Mouse (Mus musculus) liver, embryonic 12.5 days (tissue): Measurements from ENCODE around the gene Selenov. TPM values are rescaled to one million over a fixed set of nuclear protein-coding genes. Genes with fewer than 3 reads are reported as not detected.
A peak's percentile ranks its signal among the peaks of the same experiment; 100 is the strongest.

ENCODE experiments used
- ATAC-seq: fragments of 200-750 bp; cut with Nextera tagmentation; 2 replicates; pipeline ENCODE4 v1.8.0; 2017; ENCODE audit warnings: moderate number of reproducible peaks, mild to moderate bottlenecking, moderate library complexity
- H3K27ac ChIP-seq: fragments of 300-500 bp; sonication (generic); 2 replicates; pipeline ENCODE4 v1.5.1; 2016; ENCODE audit warnings: mild to moderate bottlenecking
- H3K27me3 ChIP-seq: fragments of 300-500 bp; sonication (generic); replicated peaks from 2 replicates; pipeline ENCODE4 v1.6.1; 2016; ENCODE audit warnings: mild to moderate bottlenecking, moderate library complexity
- H3K36me3 ChIP-seq: fragments of 300-500 bp; sonication (generic); 2 replicates; pipeline ENCODE4 v1.6.1; 2016; ENCODE audit warnings: mild to moderate bottlenecking, moderate library complexity
- H3K4me1 ChIP-seq: fragments of 300-500 bp; sonication (generic); 2 replicates; pipeline ENCODE4 v1.6.1; 2016
- H3K4me2 ChIP-seq: fragments of 300-500 bp; sonication (generic); 2 replicates; pipeline ENCODE4 v1.6.1; 2016; ENCODE audit warnings: mild to moderate bottlenecking, moderate library complexity
- H3K4me3 ChIP-seq: fragments of 300-500 bp; sonication (generic); 2 replicates; pipeline ENCODE4 v1.5.1; 2016; ENCODE audit warnings: mild to moderate bottlenecking, moderate library complexity
- H3K9ac ChIP-seq: fragments of 300-500 bp; sonication (generic); 2 replicates; pipeline ENCODE4 v1.6.1; 2016; ENCODE audit warnings: mild to moderate bottlenecking, moderate library complexity
- H3K9me3 ChIP-seq: fragments of 300-500 bp; sonication (generic); replicated peaks from 2 replicates; pipeline ENCODE4 v1.6.1; 2016; ENCODE audit warnings: mild to moderate bottlenecking, moderate library complexity
- WGBS: fragments of 180-500 bp; shearing (Covaris S2); methylation state at CpG from one replicate; pipeline ENCODE4 v1.1.7; 2016; ENCODE audit not compliant: insufficient replicate concordance; 5-methylcytosine and 5-hydroxymethylcytosine counted together
- polyA plus RNA-seq: library from polyadenylated mRNA; unstranded; fragments of >200 nt; fragmentation: Nextera tagmentation; extraction: Ambion mirVana; gene quantifications from 2 replicates; pipeline ENCODE4 v1.2.1, GENCODE M21; 2016

The Selenov gene
- polyA plus RNA-seq, 1 experiment from 2014 or later: not detected

- ATAC-seq: peak; percentile 97
- Histone ChIP-seq H3K27me3 (no peaks in the 10 kb centered on the region), H3K4me3 (peak within 1 kb of the TSS; percentile 93), H3K9ac (peak within 1 kb of the TSS; percentile 89), H3K9me3 (no peaks in the 10 kb centered on the region), H3K27ac (peak within 1 kb of the TSS; percentile 74), H3K4me2 (peak within 1 kb of the TSS; percentile 92), H3K36me3 (peaks cover 69% of the 10 kb centered on the region), H3K4me1 (peaks cover 29% of the 10 kb centered on the region)
- under 1% methylated on average over 45 of the region's 45 CpGs for WGBS
Observed at GRCm38 (mm10) chr7:28311926-28312543, 21.0 kb upstream of the Selenov start, which contains the start of gene Timm50. Gene Timm50 (minus strand): TSS chr7:28312072.

DNA sequence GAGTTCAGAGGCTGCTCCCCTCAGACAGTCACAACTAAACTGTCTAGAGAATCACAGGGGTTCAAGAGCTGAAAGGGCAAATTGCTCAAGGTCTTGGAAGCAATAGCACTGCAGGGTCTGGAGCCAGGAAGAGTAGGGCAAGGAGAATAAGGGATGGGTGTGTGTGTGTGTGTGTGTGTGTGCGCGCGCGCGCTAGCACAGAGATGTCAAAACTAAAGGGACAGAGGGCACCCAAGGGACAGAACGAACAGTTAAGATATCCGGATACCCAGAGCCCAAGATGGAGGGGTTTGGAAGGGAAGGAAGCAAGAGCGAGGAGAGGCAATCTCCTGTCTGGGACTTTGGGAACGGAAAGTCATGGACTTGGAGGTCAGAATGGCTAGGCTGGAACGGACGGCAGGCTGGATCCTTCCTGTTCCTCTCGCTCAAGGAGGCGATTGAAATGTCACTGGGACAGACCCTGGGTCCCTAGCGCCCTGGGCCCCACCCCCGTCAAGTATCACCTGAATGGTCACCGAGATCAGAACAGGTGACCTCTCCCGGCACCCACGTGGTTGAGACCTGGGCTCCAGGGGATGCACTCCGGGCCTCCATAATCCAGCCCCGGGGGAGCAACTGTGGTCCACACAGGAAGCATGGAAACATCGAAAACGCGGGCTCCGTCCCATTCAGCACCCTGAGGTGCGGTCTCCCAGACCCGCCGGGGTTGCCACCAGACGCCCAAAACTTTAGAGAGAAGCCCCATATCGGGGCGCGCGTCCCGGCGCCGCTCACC is 20.4 kb upstream of the Selenov start:
- H3K36me3 ChIP-seq: peaks cover 69% of the 10 kb centered on the region
- H3K4me2 ChIP-seq: peak overlapping the region; percentile 92
- H3K4me1 ChIP-seq: peaks cover 29% of the 10 kb centered on the region
- peak overlapping the region; percentile 57 for H3K27ac ChIP-seq
- H3K27me3 ChIP-seq: no peaks in the 10 kb centered on the region
- peak overlapping the region; percentile 93 for H3K4me3 ChIP-seq
- H3K9me3 ChIP-seq: no peaks in the 10 kb centered on the region
- 4% methylated on average over 35 of the region's 35 CpGs for WGBS
- ATAC-seq: peak; percentile 49
- peak overlapping the region; percentile 89 for H3K9ac ChIP-seq

GRCm38 (mm10) chr7:28309737-28310136 is 18.8 kb upstream of the Selenov start:
- 63% methylated on average over 9 of the region's 9 CpGs for WGBS
- Histone ChIP-seq H3K27ac (no peak overlapping the region), H3K4me2 (no peak overlapping the region), H3K27me3 (no peaks in the 10 kb centered on the region), H3K9ac (no peak overlapping the region), H3K9me3 (no peaks in the 10 kb centered on the region), H3K36me3 (peaks cover 69% of the 10 kb centered on the region), H3K4me3 (no peak overlapping the region), H3K4me1 (peaks cover 29% of the 10 kb centered on the region)
- no peak for ATAC-seq

DNA sequence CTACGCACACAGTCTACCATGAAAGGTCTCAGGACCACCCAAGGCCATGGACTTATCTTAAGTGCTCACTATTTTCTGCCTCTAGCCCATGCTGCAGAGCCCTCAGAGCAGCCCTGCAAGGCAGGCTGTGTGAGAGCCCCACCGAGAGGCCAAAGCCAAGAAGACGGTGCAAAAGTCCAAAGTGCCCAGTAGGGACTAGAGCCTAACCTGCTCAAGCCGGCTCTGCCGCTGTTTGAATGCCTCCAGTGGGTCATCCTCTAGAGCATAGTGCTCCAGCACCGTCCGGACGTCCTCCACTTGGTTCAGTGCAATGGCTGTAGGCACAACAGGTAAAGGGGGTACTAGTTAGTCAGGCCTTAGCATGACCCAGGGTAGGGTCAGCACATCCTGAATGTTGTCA is 15.2 kb upstream of the Selenov start:
- Histone ChIP-seq H3K4me3 (no peak overlapping the region), H3K27me3 (peaks cover 24% of the 10 kb centered on the region), H3K9ac (no peak overlapping the region), H3K9me3 (no peaks in the 10 kb centered on the region), H3K4me1 (peaks cover 28% of the 10 kb centered on the region), H3K36me3 (peaks cover 61% of the 10 kb centered on the region), H3K4me2 (no peak overlapping the region), H3K27ac (no peak overlapping the region)
- no peak for ATAC-seq
- 85% methylated on average over 8 of the region's 8 CpGs for WGBS

DNA sequence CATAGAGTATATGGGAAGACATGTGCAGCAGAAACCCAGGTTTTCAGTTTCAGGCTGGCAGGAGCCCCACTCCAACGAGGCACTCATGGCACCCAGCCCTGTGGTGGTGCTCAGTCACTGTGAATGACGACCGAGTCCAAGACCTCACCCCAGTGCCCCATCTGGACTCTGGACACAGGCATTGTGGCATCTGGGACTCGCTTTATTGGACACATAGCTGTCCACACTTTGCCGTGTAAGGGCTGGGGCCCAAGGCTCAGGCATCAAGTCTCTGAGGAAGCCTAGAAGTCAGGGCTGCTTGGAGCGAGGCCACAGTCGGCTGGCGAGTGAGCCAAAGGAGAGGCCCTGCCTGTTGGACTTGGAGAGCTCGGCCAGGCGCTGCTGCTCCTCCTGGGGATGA is 14.7 kb upstream of the Selenov start:
- WGBS: 86% methylated on average over 10 of the region's 10 CpGs
- Histone ChIP-seq H3K36me3 (peaks cover 60% of the 10 kb centered on the region), H3K9me3 (no peaks in the 10 kb centered on the region), H3K27me3 (peaks cover 30% of the 10 kb centered on the region), H3K4me3 (no peak overlapping the region), H3K4me2 (no peak overlapping the region), H3K4me1 (peaks cover 27% of the 10 kb centered on the region), H3K27ac (no peak overlapping the region), H3K9ac (no peak overlapping the region)
- no peak for ATAC-seq

DNA sequence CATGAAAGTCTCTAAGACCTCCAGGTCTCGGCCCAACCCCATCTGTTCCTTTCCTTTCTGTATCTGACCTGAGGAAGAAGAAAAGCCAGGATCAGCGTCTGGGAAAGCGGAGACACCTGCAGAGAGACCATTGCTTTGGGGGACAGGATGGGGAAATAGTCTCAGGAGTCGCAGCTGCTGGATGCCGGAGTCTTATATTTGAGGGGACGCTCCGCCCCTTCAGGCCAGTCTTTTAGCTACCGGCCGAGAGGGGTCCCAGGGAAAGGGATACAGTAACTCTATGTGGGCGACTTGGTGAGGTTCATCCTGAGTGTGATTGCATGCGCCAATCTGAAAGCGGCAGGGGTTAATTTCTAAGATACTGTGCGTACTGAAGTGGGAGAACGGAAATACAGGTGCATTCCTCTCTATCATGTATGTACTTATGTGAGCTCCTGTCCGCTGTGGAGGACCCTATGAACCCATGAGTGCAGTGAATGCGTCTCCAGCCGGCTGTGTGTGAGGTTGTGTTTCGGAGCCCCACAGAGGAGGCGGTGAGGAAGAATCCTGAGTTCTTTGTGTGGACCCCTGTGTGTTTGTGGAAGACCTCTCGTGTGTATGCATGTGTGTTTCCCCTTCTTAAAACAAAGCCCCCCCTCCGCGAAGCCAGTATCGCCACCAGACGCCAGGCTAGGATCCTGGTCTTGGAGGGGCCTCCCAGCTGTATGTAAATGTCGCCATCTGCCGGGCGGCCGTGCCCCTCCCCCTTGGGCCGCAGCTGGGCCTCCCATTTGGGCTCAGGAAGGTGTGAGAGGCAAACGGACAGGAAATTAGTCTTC is 10.8 kb upstream of the Selenov start, which contains the start of gene Dll3:
Gene Dll3, minus strand, starts transcription at position 623 of the 818 bp plus-strand sequence.
- Histone ChIP-seq H3K9ac (no peak within 1 kb of the TSS), H3K27me3 (peaks cover 66% of the 10 kb centered on the region)
- peak; percentile 48; the same call in 1 of the 2 replicates for ATAC-seq

DNA sequence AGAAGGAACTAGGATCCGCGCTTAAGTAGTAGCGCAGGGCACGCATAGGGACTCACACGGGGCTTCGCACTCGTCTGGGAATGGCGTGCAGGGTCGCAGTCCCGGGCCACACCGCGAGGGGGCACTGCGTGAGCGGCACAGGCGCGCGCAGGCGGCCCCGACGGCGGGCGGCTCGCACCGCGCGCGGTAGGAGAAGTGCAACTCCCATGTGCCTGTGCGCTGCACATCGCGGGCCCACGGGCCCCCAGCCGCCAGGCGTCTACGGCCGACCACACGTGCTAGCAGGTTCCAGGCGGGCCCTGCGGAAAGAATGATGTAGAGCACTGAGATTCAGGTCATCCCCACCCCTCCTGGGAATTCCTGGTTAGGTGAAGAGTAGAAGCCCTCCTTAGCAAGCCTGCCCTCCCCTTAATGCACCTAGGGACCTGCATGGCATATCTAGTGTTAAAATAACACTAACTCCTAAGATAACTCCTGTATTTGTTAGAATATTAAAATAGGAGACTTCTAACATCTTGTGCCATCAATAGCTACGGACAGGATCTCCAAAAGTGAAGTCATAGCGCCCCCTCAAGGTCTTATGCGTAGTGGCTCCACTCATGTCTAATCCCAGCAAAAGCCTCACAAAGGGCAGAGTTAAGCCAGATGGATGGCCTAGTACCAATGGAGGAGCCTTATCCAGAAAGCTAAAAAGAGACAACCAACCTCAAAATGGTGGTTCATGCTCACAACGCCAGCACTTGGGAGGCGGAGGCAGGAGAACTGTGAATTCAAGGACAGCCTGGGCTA is 8.0 kb upstream of the Selenov start:
- no peaks in the 10 kb centered on the region for H3K36me3 ChIP-seq
- no peaks in the 10 kb centered on the region for H3K9me3 ChIP-seq
- peak overlapping the region; percentile 29; the same call in 1 of the 2 replicates for H3K4me2 ChIP-seq
- no peak for ATAC-seq
- peaks cover 28% of the 10 kb centered on the region for H3K4me1 ChIP-seq
- no peak overlapping the region for H3K27ac ChIP-seq
- no peak overlapping the region for H3K9ac ChIP-seq
- H3K4me3 ChIP-seq: no peak overlapping the region
- H3K27me3 ChIP-seq: peaks cover 93% of the 10 kb centered on the region
- WGBS: 22% methylated on average over 43 of the region's 43 CpGs

More for the DNA sequence above, 10.8 kb upstream of the Selenov start, which contains the start of gene Dll3:
- no peak within 1 kb of the TSS for H3K27ac ChIP-seq
- peak within 1 kb of the TSS; percentile 23; the same call in 1 of the 2 replicates for H3K4me3 ChIP-seq
- H3K36me3 ChIP-seq: peaks cover 21% of the 10 kb centered on the region
- peaks cover 20% of the 10 kb centered on the region for H3K4me1 ChIP-seq
- no peaks in the 10 kb centered on the region for H3K9me3 ChIP-seq
- 2% methylated on average over 30 of the region's 30 CpGs for WGBS
- H3K4me2 ChIP-seq: peak within 1 kb of the TSS; percentile 53

- H3K9me3 ChIP-seq: no peaks in the 10 kb centered on the region
- ATAC-seq: peak; percentile 48
- WGBS: 3% methylated on average over 57 of the region's 63 CpGs
- H3K27me3 ChIP-seq: peaks cover 97% of the 10 kb centered on the region
- H3K4me2 ChIP-seq: peak overlapping the region; percentile 72
- H3K27ac ChIP-seq: no peak overlapping the region
- H3K4me3 ChIP-seq: peak overlapping the region; percentile 51
- 0 out of 2 replicates have a peak overlapping the region, but pooled peaks have one; percentile 42 for H3K9ac ChIP-seq
- H3K36me3 ChIP-seq: no peaks in the 10 kb centered on the region
- H3K4me1 ChIP-seq: peaks cover 24% of the 10 kb centered on the region
Observed at GRCm38 (mm10) chr7:28294481-28294880, 3.5 kb upstream of the Selenov start.

DNA sequence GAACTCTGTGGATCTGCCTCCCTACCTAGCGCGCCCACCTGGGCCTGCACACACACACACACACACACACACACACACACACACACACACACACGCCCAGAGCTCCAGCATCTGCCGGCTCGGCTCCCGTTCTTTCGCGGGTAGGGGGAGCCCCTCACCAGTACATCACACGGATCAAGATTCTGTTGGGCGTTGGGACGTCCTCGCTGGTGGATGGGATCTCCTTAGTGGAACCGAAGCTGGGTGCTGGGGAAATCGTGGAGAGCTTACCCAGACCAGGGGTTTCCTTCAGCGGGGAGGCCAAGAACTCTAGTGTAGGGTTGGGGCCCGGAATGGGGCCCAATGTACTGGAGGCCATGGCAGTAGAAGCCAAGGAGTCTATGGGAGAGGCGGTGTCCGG is 821 bp downstream of the Selenov start:
- H3K9me3 ChIP-seq: no peaks in the 10 kb centered on the region
- H3K4me3 ChIP-seq: no peak overlapping the region; the same call in 1 of the 2 replicates
- no peak overlapping the region for H3K27ac ChIP-seq
- H3K4me2 ChIP-seq: peak overlapping the region; percentile 37
- peaks cover 88% of the 10 kb centered on the region for H3K27me3 ChIP-seq
- peaks cover 20% of the 10 kb centered on the region for H3K4me1 ChIP-seq
- peak; percentile 6; the same call in 1 of the 2 replicates for ATAC-seq
- WGBS: 2% methylated on average over 18 of the region's 18 CpGs
- H3K9ac ChIP-seq: no peak overlapping the region
- no peaks in the 10 kb centered on the region for H3K36me3 ChIP-seq

- Histone ChIP-seq H3K9me3 (no peaks in the 10 kb centered on the region), H3K4me2 (no peak overlapping the region), H3K4me3 (no peak overlapping the region), H3K27ac (no peak overlapping the region), H3K36me3 (no peaks in the 10 kb centered on the region), H3K9ac (no peak overlapping the region), H3K27me3 (peaks cover 9% of the 10 kb centered on the region; the same call in 1 of the 2 replicates), H3K4me1 (peaks cover 8% of the 10 kb centered on the region)
- ATAC-seq: no peak
- WGBS: 62% methylated on average over 7 of the region's 7 CpGs
Observed at GRCm38 (mm10) chr7:28280630-28281029, 10.4 kb downstream of the Selenov start.

GRCm38 (mm10) chr7:28278279-28278652 is 12.7 kb downstream of the Selenov start:
- H3K36me3 ChIP-seq: no peaks in the 10 kb centered on the region
- peak overlapping the region; percentile 84 for H3K9ac ChIP-seq
- peak overlapping the region; percentile 71 for H3K4me3 ChIP-seq
- peak overlapping the region; percentile 78 for H3K4me2 ChIP-seq
- no peak for ATAC-seq
- H3K27me3 ChIP-seq: peaks cover 9% of the 10 kb centered on the region; the same call in 1 of the 2 replicates
- H3K9me3 ChIP-seq: no peaks in the 10 kb centered on the region
- H3K27ac ChIP-seq: no peak overlapping the region
- peaks cover 8% of the 10 kb centered on the region for H3K4me1 ChIP-seq
- whole genome bisulfite sequencing: 80% methylated on average over 7 of the region's 7 CpGs
